Mouse (Mus musculus) small intestine, adult 2 months (tissue): ENCODE data around the gene Reep1.

ENCODE experiments used
- CTCF ChIP-seq: fragments of 200-500 bp; IDR thresholded peaks from 2 replicates; pipeline ENCODE4 v1.5.1; 2012; ENCODE audit warnings: low read depth, mild to moderate bottlenecking, control low read depth, inconsistent platforms, low read length, moderate library complexity, mixed read lengths; ENCODE audit not compliant: insufficient replicate concordance, insufficient read length; ENCODE audit errors: extremely low read depth
- POLR2A ChIP-seq: fragments of 200-500 bp; IDR thresholded peaks from 2 replicates; pipeline ENCODE4 v1.6.1; 2012; ENCODE audit warnings: low read depth, mild to moderate bottlenecking, control low read depth, inconsistent platforms, low read length, moderate library complexity

DNA sequence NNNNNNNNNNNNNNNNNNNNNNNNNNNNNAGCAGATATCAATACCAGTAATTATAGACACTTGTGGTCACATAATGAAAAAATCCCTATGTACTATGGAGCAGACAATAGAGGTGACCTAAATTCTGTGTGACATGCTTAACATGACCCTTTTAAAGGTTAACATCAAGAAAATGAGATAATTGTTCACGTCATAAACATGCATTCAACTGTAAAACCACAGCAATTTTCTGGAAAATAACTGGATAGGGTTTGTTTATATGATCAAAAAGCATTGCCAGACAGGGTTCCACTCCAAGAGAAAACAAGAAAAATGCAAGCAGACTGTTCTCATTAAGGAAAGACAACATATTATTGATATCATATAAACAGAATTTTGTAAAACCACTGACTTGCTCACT lies 42.9 kb upstream of the Reep1 start:
- no peak for TF ChIP-seq CTCF
- TF ChIP-seq POLR2A = no peak
